Mouse (Mus musculus): ENCODE data around the gene Pctp. TPM values are rescaled to one million over a fixed set of nuclear protein-coding genes. Genes with fewer than 3 reads are reported as not detected.

The Pctp gene
- total RNA-seq, 4 experiments from 2014 or later = 1.5 to 2.8 (median 1.9) TPM

DNA sequence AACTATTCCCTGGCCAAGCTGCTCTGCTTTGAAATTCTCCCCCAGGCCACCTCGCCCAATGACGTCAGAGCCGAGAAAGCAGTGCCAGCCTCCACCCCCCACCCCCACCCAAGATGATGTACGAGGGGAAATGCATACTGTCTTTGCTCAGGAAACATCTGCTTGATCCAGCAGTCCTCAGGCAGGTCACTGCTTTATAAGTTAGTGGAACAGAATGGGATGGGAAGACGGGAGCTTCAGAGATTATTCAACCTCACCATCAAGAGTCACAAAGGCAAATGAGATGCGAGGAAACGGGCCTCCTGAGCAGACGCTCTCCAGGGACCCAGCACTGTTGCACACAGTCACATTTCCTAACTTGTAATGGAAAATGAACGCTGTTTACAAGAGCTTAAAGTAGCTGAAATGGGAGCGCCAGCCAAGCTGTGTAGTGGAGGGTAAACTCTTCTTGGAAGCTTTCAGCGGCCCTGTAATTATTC lies 24.3 kb downstream of the Pctp start:
- no peak for DNase-seq (ENCODE audit: low spot score in 2 of 2)

DNA sequence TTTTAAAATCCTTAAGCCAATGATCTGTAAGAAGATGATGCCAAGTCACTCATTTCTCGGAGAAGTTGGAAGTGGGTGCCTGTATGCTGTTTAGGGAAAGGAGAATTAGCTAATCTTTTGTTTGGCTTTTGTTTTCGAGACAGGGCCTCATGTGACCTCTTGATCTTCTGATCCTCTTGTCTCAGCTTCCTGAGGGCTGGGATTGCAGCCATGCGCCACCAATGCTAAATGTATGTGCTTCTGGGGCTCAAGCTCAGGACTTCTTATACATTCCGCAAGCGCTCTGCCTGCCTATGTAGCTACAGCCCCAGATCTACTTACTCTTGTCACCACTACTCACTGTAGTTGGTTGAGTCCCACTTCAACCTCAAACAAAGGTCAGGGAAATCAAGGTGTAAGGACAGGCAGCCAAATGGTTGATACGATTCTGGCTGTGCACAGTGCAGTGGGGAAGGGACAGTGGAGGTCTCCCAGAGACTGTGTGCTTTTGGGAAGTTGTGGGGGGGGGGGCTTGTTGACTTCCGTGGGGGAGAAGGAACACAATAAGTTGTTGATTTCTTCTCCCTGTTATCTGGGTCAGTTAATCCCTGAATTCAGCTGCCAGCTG lies 24.8 kb downstream of the Pctp start:
- no peak for DNase-seq (ENCODE audit: low spot score in 2 of 2)

DNA sequence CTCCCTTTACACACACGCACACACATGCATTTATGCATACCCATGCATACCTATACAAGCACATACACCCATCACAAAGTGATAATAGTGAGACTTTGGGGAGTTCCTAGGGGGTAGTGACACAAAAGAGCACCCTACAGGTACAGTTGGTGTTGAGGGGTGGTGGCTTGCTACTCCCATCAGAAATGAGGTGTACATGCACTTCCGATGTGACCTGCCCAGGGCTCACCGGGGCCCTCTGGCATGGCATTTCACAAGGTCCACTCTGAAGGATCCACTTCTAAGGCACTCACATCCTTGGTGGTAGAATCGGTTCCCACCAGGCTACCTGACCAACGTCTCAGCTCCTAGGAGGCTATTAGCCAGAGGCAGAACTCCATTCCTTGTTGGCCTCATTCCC lies 26.3 kb downstream of the Pctp start:
- no peak for DNase-seq (ENCODE audit: low spot score in 2 of 2)

DNA sequence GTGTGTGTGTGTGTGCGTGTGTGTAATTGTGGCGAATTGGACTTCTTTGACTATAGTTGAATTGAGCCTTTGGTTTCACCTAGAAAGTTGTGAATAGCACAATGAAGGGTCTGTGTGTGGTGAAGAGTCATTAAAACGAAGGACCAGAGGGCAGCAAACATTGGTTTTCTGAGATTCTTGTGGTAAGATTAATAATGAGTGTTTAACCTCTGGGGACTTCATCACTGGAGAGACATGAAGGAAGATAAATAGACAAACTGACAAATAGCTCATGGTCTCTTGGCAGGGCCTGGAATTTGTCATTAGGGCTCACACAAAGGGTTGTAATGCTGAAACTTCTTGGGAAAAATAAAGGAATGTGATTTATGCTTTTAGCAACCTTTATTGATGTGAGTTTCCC lies 31.4 kb downstream of the Pctp start:
- no peak for DNase-seq (ENCODE audit: low spot score in 2 of 2)

DNA sequence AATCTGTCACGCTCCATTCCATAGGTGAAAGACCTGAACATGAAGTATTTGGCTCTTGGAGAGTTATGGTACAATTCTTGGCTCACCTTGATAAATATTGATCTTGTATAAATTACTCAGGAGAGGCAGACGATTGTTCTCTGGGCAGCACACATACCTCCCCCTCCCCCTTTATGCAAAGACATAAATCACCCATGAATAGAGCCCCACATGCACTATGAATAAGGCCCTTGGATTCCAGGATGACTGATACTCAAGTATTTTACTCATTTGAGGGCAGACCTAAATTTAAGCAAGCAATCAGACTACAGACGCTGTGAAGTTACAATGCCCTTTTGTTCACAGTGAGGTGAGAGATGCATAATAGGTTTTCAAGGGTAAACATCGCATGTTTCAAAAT lies 32.0 kb downstream of the Pctp start:
- no peak for DNase-seq (ENCODE audit: low spot score in 2 of 2)

DNA sequence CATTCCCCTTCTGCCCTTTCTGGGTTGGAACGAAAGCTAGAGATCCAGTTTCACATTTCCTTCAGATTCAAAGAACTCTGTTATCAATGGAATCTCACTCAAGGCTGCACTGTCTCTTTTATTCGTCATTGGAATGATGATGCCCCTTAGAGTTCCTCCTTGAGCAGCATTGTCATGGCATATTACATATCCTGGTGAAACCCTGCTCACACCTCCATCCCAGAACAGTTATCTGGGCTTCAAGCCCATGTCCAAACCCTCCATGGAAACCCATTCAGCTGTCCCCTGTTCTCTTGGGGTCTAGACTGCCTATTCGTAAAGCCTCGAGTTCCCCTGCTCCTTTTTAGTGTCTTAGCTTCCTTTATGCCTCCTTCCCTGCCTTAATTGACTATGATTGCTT lies 33.6 kb downstream of the Pctp start:
- no peak for DNase-seq (ENCODE audit: low spot score in 2 of 2)

DNA sequence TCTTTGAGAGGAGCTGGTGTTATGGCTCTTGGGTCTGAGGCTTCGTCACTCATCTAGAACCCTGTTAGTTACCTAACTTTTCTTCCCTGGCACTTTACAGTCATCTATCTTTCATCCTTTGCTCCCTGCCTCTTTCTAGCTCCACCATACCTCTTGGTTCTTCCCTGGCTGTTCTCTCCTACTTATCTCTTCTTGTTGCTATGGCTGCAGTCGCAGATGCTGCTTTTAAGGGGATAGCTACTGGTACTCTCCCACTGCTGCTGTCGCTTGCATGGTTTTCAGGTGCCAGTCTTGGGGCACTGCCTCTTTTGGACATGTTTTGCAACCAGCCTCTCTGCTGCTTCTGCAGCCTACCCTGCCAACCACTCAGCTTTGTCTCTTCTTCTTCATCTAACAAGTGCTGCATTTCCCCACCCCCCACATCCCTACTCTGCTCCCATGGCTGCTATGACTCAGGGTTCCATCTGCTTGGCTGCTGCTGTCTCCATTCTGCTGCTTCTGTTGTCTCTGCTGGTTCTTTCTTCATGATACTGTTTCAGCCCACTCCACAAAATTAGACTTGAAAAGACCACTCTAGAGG lies 51.9 kb downstream of the Pctp start:
- peak; percentile 77 to 82 for DNase-seq (ENCODE audit: low spot score in 2 of 2)

DNA sequence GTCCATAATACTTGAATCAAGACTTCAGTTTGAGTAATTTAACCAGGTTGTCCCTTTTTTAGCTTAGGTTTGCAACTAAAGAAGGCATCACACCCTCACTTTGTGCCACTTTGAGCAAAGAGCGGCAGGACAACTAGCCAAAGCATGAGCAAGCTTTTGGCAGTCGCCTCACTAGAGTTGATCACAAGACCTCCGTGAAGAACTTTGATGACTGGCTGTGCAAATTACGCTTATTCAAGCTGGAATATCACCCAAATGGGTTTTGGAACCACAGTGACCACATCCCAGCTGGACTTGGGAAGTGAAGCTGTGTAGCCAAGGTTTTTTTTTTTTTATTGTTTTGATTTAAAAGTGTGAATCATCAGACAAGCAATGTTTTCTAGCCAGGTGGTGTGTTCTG lies 54.9 kb downstream of the Pctp start:
- peak in 1 of 2 experiments; percentile 5 for DNase-seq (ENCODE audit: low spot score in 2 of 2)

DNA sequence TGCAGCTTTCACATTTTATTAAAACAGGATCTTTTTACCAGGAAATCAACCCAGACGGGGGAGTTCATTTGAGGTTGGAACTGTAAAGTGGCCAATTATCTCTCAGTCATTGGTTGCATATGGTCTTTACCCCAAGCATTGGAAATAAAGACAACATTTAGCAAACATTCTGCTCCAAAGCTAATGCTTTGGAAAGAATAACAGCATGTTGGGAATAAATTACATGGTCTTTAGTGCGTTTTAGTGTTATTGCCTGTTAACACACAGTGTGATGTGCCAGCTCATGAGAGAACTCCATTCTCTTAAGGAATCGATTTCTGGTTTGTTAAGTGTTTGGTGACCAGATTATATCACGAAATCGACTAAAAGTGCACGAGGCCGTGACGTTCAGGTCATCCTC lies 57.5 kb downstream of the Pctp start:
- DNase-seq (ENCODE audit: low spot score in 2 of 2) = no peak

DNA sequence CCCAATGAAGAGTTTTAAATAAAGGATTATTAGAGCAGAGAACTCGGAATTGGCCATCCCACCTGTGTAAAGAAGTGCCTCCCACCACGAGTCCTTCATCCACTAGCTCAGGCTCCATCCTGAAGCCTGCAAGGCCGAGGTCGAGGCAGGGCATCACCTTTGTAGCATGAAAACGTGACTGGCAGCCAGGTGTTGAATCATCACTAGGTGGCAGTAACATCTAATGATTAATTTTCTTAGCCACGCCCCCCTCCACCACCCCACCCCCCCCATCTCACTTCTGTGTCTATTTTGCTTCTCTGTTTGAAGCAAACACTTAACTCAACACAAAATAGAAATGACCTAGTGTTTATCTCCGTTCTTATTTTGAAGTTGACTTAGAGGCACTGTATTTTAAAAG lies 65.5 kb downstream of the Pctp start:
- no peak for DNase-seq (ENCODE audit: low spot score in 2 of 2)

Other genes starting within 250 kb of the Pctp start
- 1 to 10 TPM in 3 of 4 experiments, under 1 TPM in 1; 0.85 to 2.6 (median 1.5) TPM for gene Ankfn1, start 225.2 kb downstream of the Pctp start, total RNA-seq (2022)
- 10 to 100 TPM; 14.6 to 17.9 (median 16.0) TPM for gene Tmem100, start 27.5 kb upstream of the Pctp start, total RNA-seq (2022)
- 1 to 10 TPM; 6.1 to 6.5 (median 6.4) TPM for gene Gm45716, start 184.8 kb upstream of the Pctp start, total RNA-seq (2022)
- gene Mmd, start 246.6 kb upstream of the Pctp start, total RNA-seq (2022) = 100 to 1,000 TPM; 293 to 382 (median 331) TPM